Mouse (Mus musculus): Measurements from ENCODE around the gene G6pc. TPM values are rescaled to one million over a fixed set of nuclear protein-coding genes. Genes with fewer than 3 reads are reported as not detected.
"Not testable (repeated sequence)": the region's sequence is repeated elsewhere in the genome, so short reads cannot be mapped to it uniquely, and the experiment has no call there.

The G6pc gene
- polyA plus RNA-seq (2015; fragmentation: Nextera tagmentation; extraction: Ambion mirVana) = not detected in 2 replicates

DNA sequence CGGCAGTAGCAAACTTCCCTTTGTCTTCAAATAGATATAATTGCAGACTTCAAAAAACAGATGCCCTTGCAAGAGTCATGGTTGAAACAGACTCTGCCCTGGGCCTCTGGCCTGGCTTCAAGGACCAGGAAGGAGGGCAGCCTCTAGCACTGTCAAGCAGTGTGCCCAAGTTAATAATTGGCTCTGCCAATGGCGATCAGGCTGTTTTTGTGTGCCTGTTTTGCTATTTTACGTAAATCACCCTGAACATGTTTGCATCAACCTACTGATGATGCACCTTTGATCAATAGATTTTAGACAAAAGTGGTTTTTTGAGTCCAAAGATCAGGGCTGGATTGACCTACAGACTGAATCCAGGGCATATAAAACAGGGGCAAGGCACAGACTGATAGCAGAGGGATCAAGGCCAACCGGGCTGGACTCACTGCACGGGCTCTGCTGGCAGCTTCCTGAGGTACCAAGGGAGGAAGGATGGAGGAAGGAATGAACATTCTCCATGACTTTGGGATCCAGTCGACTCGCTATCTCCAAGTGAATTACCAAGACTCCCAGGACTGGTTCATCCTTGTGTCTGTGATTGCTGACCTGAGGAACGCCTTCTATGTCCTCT is at the start of gene G6pc:
Gene G6pc (plus strand): TSS at position 236 of the 610 bp plus-strand sequence.
- ATAC-seq (replicated peaks) = no peak
- Histone ChIP-seq H3K4me2 (replicated peaks) (no peak within 1 kb of the TSS), H3K27me3 (no peaks in the 10 kb centered on the region), H3K4me1 (no peaks in the 10 kb centered on the region), H3K9ac (replicated peaks) (no peak within 1 kb of the TSS), H3K36me3 (no peaks in the 10 kb centered on the region), H3K27ac (replicated peaks) (no peak within 1 kb of the TSS), H3K9me3 (no peaks in the 10 kb centered on the region), H3K4me3 (no peak within 1 kb of the TSS)
- WGBS = 88% methylated on average over 8 of the region's 8 CpGs

DNA sequence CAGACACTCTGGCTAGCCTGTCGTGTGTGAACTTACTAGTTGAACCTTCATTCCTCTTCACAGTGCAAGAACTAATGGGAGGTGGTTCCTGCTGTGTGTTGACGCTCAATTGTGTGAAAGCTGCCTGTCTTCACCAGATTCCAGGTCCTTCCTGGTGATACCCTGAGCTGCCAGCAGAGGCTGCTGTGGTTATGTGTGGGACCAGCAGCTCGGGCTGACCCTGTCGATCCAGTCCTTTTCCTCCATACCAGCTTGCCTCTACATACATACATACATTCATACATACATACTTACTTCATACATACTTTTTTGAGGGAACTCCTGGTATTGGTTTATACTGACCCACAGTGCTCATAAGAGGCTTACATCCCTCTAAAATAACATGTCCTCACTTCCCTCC is 43.8 kb upstream of the G6pc start:
- Histone ChIP-seq H3K36me3 (peaks cover 66% of the 10 kb centered on the region), H3K27me3 (no peaks in the 10 kb centered on the region), H3K9ac (replicated peaks) (no peak overlapping the region), H3K4me1 (no peaks in the 10 kb centered on the region), H3K27ac (replicated peaks) (no peak overlapping the region), H3K4me2 (replicated peaks) (no peak overlapping the region), H3K9me3 (no peaks in the 10 kb centered on the region), H3K4me3 (no peak overlapping the region)
- peak; percentile 69 for ATAC-seq (replicated peaks)
- 8% methylated on average over 4 of the region's 4 CpGs for WGBS

DNA sequence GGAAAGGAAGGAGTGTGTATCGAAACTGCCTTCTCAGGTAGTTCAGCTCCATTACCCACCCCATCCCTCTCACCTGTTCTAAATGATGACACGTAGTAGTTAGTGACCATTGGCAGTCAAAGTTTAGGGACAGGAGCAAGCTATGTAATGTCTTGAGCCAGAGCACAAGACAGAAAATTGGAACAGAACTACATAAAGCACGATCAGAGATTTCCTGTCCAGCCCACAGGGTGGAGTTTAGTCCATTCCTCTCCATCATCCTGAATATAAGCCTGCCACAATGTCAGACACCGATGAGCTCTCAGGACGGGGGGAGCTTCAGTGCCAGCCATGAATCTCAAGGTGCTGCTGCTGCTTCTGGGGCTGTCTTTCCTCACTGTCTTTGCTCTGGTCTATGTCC is 42.6 kb upstream of the G6pc start, which contains the start of gene Aoc2:
Gene Aoc2 (plus strand): TSS at position 301 of the 400 bp plus-strand sequence.
- H3K9me3 ChIP-seq = no peaks in the 10 kb centered on the region
- H3K36me3 ChIP-seq = peaks cover 54% of the 10 kb centered on the region
- H3K27me3 ChIP-seq = no peaks in the 10 kb centered on the region
- WGBS = 93% methylated on average over 5 of the region's 5 CpGs
- no peak within 1 kb of the TSS for H3K4me3 ChIP-seq
- no peak within 1 kb of the TSS for H3K9ac ChIP-seq (replicated peaks)
- H3K4me1 ChIP-seq = no peaks in the 10 kb centered on the region
- ATAC-seq (replicated peaks) = no peak
- no peak within 1 kb of the TSS for H3K27ac ChIP-seq (replicated peaks)
- no peak within 1 kb of the TSS for H3K4me2 ChIP-seq (replicated peaks)

DNA sequence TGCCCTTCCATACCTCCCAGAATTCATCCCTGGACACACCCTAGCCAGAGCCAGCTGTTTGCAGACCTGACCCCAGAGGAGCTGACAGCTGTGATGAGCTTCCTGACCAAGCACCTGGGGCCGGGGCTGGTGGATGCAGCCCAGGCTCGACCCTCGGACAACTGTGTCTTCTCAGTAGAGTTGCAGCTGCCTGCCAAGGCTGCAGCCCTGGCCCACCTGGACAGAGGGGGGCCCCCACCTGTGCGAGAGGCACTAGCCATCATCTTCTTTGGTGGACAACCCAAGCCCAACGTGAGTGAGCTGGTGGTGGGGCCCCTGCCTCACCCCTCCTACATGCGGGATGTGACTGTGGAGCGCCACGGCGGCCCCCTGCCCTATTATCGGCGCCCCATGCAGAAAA is 42.2 kb upstream of the G6pc start:
- H3K9me3 ChIP-seq; H3K4me3 ChIP-seq; H3K4me1 ChIP-seq; H3K4me2 ChIP-seq (replicated peaks); ATAC-seq (replicated peaks); H3K9ac ChIP-seq (replicated peaks); H3K27me3 ChIP-seq; H3K27ac ChIP-seq (replicated peaks): not testable (repeated sequence)
- WGBS = 94% methylated on average over 11 of the region's 11 CpGs
- H3K36me3 ChIP-seq = peaks cover 50% of the 10 kb centered on the region

DNA sequence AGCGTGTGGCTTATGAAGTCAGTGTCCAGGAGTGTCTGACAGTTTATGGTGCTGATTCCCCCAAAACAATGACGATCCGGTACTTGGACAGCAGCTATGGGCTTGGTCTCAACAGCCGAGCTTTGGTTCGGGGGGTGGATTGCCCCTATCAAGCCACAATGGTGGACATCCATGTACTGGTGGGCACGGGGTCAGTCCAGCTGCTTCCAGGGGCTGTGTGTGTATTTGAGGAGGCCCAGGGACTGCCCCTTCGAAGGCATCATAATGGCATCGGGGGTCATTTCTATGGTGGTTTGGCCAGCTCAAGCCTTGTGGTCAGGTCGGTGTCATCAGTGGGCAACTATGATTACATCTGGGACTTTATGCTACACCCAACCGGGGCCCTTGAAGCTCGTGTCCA is 41.2 kb upstream of the G6pc start:
- no peaks in the 10 kb centered on the region for H3K27me3 ChIP-seq
- H3K9me3 ChIP-seq = no peaks in the 10 kb centered on the region
- no peak overlapping the region for H3K4me2 ChIP-seq (replicated peaks)
- H3K4me1 ChIP-seq = no peaks in the 10 kb centered on the region
- 87% methylated on average over 11 of the region's 11 CpGs for WGBS
- H3K9ac ChIP-seq (replicated peaks) = no peak overlapping the region
- ATAC-seq (replicated peaks) = no peak
- peaks cover 41% of the 10 kb centered on the region for H3K36me3 ChIP-seq
- H3K4me3 ChIP-seq = no peak overlapping the region
- H3K27ac ChIP-seq (replicated peaks) = no peak overlapping the region

DNA sequence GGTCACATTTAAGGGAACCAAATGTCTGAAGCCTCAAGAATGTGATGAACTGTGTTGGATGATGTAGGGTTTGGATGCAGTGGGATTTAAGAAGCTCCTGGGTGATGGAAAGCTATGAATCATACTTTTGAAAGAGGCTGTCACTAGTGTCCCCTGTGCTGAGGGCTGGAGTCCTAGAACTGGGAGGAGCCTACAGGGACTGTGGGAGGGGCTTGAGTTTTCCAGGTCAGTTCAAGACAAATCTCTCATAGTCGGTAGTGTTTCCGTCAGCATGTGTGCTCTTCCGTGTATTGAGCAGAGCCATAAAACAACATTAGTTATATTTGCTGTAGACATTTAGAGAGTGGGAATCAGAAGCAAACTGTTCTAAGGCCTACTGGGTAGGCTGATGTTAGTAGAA is 40.0 kb upstream of the G6pc start:
- no peak overlapping the region for H3K9ac ChIP-seq (replicated peaks)

DNA sequence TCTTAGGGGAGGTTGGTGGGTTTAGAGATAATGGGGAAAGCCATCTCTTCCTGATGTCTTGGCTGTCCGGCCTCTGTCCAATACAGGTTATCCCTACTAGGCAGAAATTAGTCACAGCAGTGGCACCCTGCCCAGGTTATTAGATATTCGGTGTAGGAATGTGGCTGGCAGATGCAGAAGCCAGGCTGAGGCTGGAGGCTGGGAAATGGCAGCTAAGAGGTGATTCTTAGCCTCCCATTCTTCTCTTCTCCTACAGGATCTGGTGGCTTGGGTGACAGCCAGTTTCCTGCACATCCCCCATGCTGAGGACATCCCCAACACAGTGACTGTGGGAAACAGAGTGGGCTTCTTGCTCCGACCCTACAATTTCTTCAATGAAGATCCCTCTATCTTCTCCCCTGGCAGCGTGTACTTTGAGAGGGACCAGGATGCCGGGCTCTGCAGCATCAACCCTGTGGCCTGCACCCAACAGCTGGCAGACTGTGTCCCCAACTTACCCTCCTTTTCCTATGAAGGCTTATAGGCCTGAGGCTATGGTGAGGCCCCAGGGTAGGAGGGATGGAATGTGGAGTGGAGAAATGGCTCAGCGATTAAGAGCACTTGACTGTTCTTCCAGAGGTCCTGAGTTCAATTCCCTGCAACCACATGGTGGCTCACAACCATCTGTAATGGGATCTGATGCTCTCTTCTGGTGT is 38.3 kb upstream of the G6pc start:
- Histone ChIP-seq H3K9me3 (no peaks in the 10 kb centered on the region), H3K4me1 (no peaks in the 10 kb centered on the region), H3K4me2 (replicated peaks) (no peak overlapping the region), H3K36me3 (peaks cover 13% of the 10 kb centered on the region), H3K9ac (replicated peaks) (no peak overlapping the region), H3K27ac (replicated peaks) (no peak overlapping the region), H3K4me3 (no peak overlapping the region), H3K27me3 (no peaks in the 10 kb centered on the region)
- ATAC-seq (replicated peaks) = no peak
- 78% methylated on average over 6 of the region's 6 CpGs for WGBS

More for the DNA sequence above, 40.0 kb upstream of the G6pc start:
- Histone ChIP-seq H3K9me3 (no peaks in the 10 kb centered on the region), H3K4me1 (no peaks in the 10 kb centered on the region), H3K4me2 (replicated peaks) (no peak overlapping the region), H3K27me3 (no peaks in the 10 kb centered on the region), H3K27ac (replicated peaks) (no peak overlapping the region), H3K36me3 (peaks cover 29% of the 10 kb centered on the region), H3K4me3 (no peak overlapping the region)
- no peak for ATAC-seq (replicated peaks)
- 56% methylated on average over 3 of the region's 3 CpGs for WGBS

DNA sequence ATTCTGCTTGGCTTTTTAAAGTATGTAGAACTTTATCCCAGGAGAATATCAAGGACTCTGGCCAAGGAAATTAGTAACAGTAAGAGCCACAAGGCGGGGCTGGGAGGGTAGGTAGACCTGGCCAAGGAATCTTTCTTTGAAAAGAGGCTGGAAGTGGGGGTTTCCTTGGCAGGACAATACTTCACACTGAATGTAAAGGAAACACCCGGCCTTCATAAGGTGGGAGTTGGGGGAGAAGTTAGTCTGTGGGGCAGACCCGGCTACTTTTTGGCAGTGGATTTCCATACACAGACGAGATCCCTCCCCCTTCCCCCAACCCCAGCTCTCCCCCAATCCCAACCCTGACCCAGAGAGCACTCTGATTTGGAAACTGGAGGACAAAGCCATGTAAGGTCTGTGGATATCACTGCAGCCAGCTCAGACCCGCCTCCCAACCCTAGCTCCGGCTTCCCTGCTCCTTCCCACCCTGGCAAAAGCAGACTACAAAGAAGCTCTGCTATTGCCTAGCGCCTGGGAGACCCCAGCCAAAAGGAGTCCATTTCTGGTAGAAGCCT is 36.9 kb upstream of the G6pc start, which contains the start of gene Aoc3:
Gene Aoc3 (plus strand): TSS at position 235 of the 554 bp plus-strand sequence.
- WGBS = 67% methylated on average over 7 of the region's 7 CpGs
- H3K4me1 ChIP-seq = no peaks in the 10 kb centered on the region
- no peak within 1 kb of the TSS for H3K4me3 ChIP-seq
- H3K9me3 ChIP-seq = no peaks in the 10 kb centered on the region
- ATAC-seq (replicated peaks) = no peak
- H3K36me3 ChIP-seq = peaks cover 5% of the 10 kb centered on the region
- no peak within 1 kb of the TSS for H3K9ac ChIP-seq (replicated peaks)
- no peaks in the 10 kb centered on the region for H3K27me3 ChIP-seq
- no peak within 1 kb of the TSS for H3K4me2 ChIP-seq (replicated peaks)
- no peak within 1 kb of the TSS for H3K27ac ChIP-seq (replicated peaks)

DNA sequence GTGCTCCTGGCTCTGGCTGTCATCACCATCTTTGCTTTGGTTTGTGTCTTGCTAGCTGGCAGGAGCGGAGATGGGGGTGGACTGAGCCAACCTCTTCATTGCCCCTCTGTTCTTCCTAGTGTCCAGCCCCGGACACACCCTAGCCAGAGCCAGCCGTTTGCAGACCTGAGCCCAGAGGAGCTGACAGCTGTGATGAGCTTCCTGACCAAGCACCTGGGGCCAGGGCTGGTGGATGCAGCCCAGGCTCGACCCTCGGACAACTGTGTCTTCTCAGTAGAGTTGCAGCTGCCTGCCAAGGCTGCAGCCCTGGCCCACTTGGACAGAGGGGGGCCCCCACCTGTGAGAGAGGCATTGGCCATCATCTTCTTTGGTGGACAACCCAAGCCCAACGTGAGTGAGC is 36.4 kb upstream of the G6pc start:
- not testable (repeated sequence) for H3K27me3 ChIP-seq; H3K36me3 ChIP-seq; H3K4me2 ChIP-seq (replicated peaks); H3K4me1 ChIP-seq; H3K9me3 ChIP-seq; H3K9ac ChIP-seq (replicated peaks); H3K4me3 ChIP-seq; ATAC-seq (replicated peaks); H3K27ac ChIP-seq (replicated peaks)
- WGBS = 87% methylated on average over 6 of the region's 6 CpGs

DNA sequence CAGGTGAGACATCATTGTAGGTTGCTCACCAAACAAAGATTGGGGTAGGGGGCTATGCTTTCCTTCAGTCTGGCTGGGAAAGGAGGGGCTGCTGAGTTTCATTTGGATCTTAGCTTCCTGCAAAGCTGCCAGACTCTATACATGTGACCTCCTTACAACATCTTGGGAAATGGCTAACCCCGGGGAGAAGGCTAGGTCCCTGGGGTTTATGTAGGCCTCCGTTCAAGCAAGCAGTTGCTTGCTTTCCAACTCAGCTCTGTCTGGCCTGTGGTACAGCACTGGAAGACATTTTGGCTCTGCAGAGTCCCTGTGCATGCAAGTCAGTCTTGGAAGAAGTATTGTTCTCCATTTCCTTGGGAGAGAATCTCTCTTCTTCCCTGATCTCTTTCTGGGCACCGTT is 34.8 kb upstream of the G6pc start:
- no peak overlapping the region for H3K27ac ChIP-seq (replicated peaks)
- no peak overlapping the region for H3K4me3 ChIP-seq
- ATAC-seq (replicated peaks) = no peak
- no peaks in the 10 kb centered on the region for H3K27me3 ChIP-seq
- no peaks in the 10 kb centered on the region for H3K36me3 ChIP-seq
- H3K9ac ChIP-seq (replicated peaks) = no peak overlapping the region
- H3K4me2 ChIP-seq (replicated peaks) = no peak overlapping the region
- WGBS = 88% methylated on average over 3 of the region's 3 CpGs
- H3K9me3 ChIP-seq = no peaks in the 10 kb centered on the region
- H3K4me1 ChIP-seq = peaks cover 3% of the 10 kb centered on the region

DNA sequence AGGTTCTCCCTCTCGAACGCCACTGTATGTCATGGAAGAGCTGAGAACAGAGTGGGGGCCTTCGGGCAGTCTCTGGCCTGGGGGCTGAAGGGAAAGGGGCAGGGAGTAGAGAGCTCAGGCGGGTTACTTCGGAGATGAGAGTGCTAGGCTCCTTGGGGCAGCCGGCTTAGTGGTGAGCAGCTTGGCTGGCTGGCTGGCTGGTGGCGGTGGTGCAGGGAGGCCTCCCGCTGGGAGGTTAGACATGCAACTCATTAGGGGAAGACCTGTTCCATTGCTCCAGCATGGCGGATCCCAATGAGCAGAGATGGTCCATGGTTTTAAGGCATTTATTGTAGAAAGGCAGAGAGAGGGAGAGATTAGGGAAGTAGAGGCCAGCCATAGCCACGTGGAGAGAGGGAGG is 33.3 kb upstream of the G6pc start:
- H3K27ac ChIP-seq (replicated peaks) = no peak overlapping the region
- peaks cover 10% of the 10 kb centered on the region for H3K4me1 ChIP-seq
- no peak overlapping the region for H3K9ac ChIP-seq (replicated peaks)
- no peaks in the 10 kb centered on the region for H3K27me3 ChIP-seq
- no peak for ATAC-seq (replicated peaks)
- H3K36me3 ChIP-seq = no peaks in the 10 kb centered on the region
- H3K4me2 ChIP-seq (replicated peaks) = no peak overlapping the region
- H3K4me3 ChIP-seq = no peak overlapping the region
- 24% methylated on average over 10 of the region's 10 CpGs for WGBS
- no peaks in the 10 kb centered on the region for H3K9me3 ChIP-seq

DNA sequence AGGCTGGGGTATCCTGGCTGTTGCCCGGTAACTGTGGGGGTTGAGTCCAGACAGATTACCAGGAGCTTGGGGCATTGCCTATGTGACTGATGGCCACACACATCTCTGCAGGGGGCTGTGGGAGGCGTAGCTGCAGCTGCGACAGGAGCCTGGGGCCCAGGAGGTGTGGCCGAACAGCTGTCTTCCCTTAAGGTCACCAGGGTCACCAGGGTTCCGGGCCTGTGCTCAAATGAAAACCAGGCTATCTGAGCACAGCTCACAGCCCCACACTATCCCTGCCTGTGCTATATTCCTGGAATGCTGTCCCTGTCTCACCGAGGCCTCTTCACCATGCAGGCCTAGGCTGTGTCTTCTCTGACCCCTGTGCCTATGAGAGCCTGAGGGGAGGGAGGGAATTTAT is 32.8 kb upstream of the G6pc start:
- WGBS = 7% methylated on average over 6 of the region's 6 CpGs
- no peak overlapping the region for H3K4me2 ChIP-seq (replicated peaks)
- no peaks in the 10 kb centered on the region for H3K36me3 ChIP-seq
- no peak for ATAC-seq (replicated peaks)
- no peak overlapping the region for H3K4me3 ChIP-seq
- no peak overlapping the region for H3K27ac ChIP-seq (replicated peaks)
- H3K4me1 ChIP-seq = peaks cover 10% of the 10 kb centered on the region
- H3K9ac ChIP-seq (replicated peaks) = no peak overlapping the region
- H3K27me3 ChIP-seq = no peaks in the 10 kb centered on the region
- H3K9me3 ChIP-seq = no peaks in the 10 kb centered on the region
